Comparison of ENCODE assay signal across 11 mouse cellular contexts in the genomic region with DNA sequence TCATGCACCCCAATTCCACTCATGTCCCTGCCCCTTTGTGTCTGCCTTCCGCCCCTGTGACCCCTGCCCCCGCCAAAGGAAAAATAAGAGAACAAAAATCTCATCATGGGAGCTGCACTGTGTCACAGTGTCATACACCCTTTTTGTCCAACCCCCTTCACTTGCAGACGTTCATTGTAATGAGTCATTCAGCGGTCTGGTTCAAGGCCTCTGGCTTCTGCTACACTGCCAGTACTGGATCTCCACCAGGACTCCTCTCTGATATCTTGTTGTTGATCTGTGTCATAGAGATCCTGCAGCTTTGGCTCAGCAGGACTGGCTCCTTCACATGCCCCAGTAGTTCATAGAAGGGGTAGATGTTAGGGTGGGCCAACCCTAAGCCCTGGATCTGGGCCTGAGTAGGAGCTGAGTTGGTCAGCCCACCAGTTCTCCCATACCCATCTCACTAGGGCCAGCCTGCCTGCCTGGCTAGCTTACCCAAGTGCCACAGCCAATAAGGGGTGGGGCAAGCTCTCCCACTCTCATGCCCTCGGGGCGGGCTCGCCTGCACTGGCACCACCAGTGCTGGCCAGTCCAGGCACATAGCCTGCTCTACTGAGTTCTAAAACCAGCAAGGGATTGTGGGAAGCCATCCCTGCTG. TPM values are rescaled to one million over a fixed set of nuclear protein-coding genes. Genes with fewer than 3 reads are reported as not detected.
DNase-seq lines count a peak whose midpoint lies in the region; ATAC-seq and TF ChIP-seq lines count a peak whose summit lies in the region.
"Had no signal": no experiment of that assay in that cellular context is flagged by ENCODE, and none has a peak within 500 bp of the region (broad histone marks: within the 10 kb centered on the region; RNA-seq: fewer than 3 reads in every experiment).

No protein-coding gene starts in this region.

- WGBS in hindbrain, embryonic 15.5 days = 77% methylated on average over 7 of the region's 7 CpGs
- WGBS in hindbrain, embryonic 12.5 days = 76% methylated on average over 7 of the region's 7 CpGs
- WGBS in kidney, postnatal 0 days = 69% methylated on average over 7 of the region's 7 CpGs

- ATAC-seq in hindbrain, embryonic 15.5 days (ENCODE audit: low FRiP score, low read depth) = peak; percentile 23; the same call in 1 of the 2 replicates
- ATAC-seq in hindbrain, embryonic 12.5 days (ENCODE audit: low FRiP score) = no peak
- ATAC-seq in kidney, postnatal 0 days (replicated peaks; ENCODE audit: low FRiP score, low read depth) = peak; percentile 25; the same call in 1 of the 2 replicates
- ATAC-seq in granulocyte monocyte progenitor cell, adult 5-6 weeks (replicated peaks; ENCODE audit: poor library complexity, severe bottlenecking) = no peak
- ATAC-seq in megakaryocyte progenitor cell, adult 5-6 weeks (replicated peaks; ENCODE audit: poor library complexity) = no peak

- H3K4me1 ChIP-seq in hindbrain, embryonic 15.5 days (replicated peaks) = no peaks in the 10 kb centered on the region
- no peaks in the 10 kb centered on the region for H3K4me1 ChIP-seq in hindbrain, embryonic 12.5 days
- H3K4me1 ChIP-seq in kidney, postnatal 0 days (replicated peaks; ENCODE audit: insufficient read depth, low read length) = no peaks in the 10 kb centered on the region
- H3K4me1 ChIP-seq: megakaryocyte, embryonic 14.5 days had no signal

- no peak overlapping the region for H3K9ac ChIP-seq in hindbrain, embryonic 15.5 days
- H3K9ac ChIP-seq in hindbrain, embryonic 12.5 days = no peak overlapping the region
- H3K9ac ChIP-seq in kidney, postnatal 0 days (ENCODE audit: low read depth, low read length) = no peak overlapping the region

- intact Hi-C loops in left cerebral cortex, postnatal 25 days (cut with DNase I) = no loop called here

- no peak overlapping the region for H3K4me2 ChIP-seq in hindbrain, embryonic 15.5 days
- H3K4me2 ChIP-seq in hindbrain, embryonic 12.5 days (replicated peaks) = no peak overlapping the region
- H3K4me2 ChIP-seq in kidney, postnatal 0 days (ENCODE audit: low read length) = no peak overlapping the region

- peak; percentile 86 for DNase-seq in 416B (ENCODE audit: low read depth)
- DNase-seq in adrenal gland, postnatal 10 days = peak; percentile 63
- no peak for DNase-seq in kidney, postnatal 0 days (ENCODE audit: low spot score)
- DNase-seq in left cerebral cortex, postnatal 25 days (ENCODE audit: low spot score in 2 of 2) = no peak

- TF ChIP-seq CTCF in kidney, postnatal 0 days (IDR thresholded peaks at IDR 0.05; ENCODE audit: low read depth) = no peak

- no peak overlapping the region for H3K27ac ChIP-seq in hindbrain, embryonic 15.5 days (replicated peaks)
- no peak overlapping the region for H3K27ac ChIP-seq in hindbrain, embryonic 12.5 days
- no peak overlapping the region for H3K27ac ChIP-seq in kidney, postnatal 0 days

- H3K36me3 ChIP-seq in hindbrain, embryonic 15.5 days = no peaks in the 10 kb centered on the region
- H3K36me3 ChIP-seq in hindbrain, embryonic 12.5 days = no peaks in the 10 kb centered on the region
- no peaks in the 10 kb centered on the region for H3K36me3 ChIP-seq in kidney, postnatal 0 days (ENCODE audit: insufficient read depth, low read length)

- H3K27me3 ChIP-seq in hindbrain, embryonic 15.5 days = no peaks in the 10 kb centered on the region
- H3K27me3 ChIP-seq in hindbrain, embryonic 12.5 days = no peaks in the 10 kb centered on the region
- H3K27me3 ChIP-seq in kidney, postnatal 0 days (ENCODE audit: insufficient read depth, low read length) = no peaks in the 10 kb centered on the region

- H3K4me3 ChIP-seq in hindbrain, embryonic 15.5 days = no peak overlapping the region
- no peak overlapping the region for H3K4me3 ChIP-seq in hindbrain, embryonic 12.5 days
- H3K4me3 ChIP-seq in kidney, postnatal 0 days (replicated peaks; ENCODE audit: low read depth, low read length) = no peak overlapping the region
- H3K4me3 ChIP-seq: megakaryocyte, embryonic 14.5 days had no signal

- H3K9me3 ChIP-seq in hindbrain, embryonic 15.5 days = no peaks in the 10 kb centered on the region
- no peaks in the 10 kb centered on the region for H3K9me3 ChIP-seq in hindbrain, embryonic 12.5 days (replicated peaks)
- no peaks in the 10 kb centered on the region for H3K9me3 ChIP-seq in kidney, postnatal 0 days (replicated peaks; ENCODE audit: low read length)
- H3K9me3 ChIP-seq: megakaryocyte, embryonic 14.5 days had no signal

RNA-seq across cellular contexts. Expression of gene Tmem45b, which starts 31.8 kb away (rescaled TPM):
- 0.22 TPM in 1 of 2 replicates, not detected in the other for polyA plus RNA-seq in hindbrain, embryonic 15.5 days (2015; fragmentation: Nextera tagmentation; extraction: Ambion mirVana)
- polyA plus RNA-seq in hindbrain, embryonic 12.5 days (2016; fragmentation: Nextera tagmentation; extraction: Ambion mirVana) = 0.18 and 0.20 TPM in 2 replicates
- total RNA-seq in adrenal gland, postnatal 10 days (2021) = 10 to 100 TPM; 21.0 to 36.7 TPM
- 48.9 and 54.9 TPM in 2 replicates for polyA plus RNA-seq in kidney, postnatal 0 days (2015; fragmentation: Nextera tagmentation; extraction: Ambion mirVana)
- total RNA-seq in granulocyte monocyte progenitor cell, adult 5-6 weeks (2014; fragmentation: Nextera tagmentation) = not detected in 2 replicates
- not detected in 2 replicates for total RNA-seq in granulocyte monocyte progenitor cell, adult 5-6 weeks (2017)
- total RNA-seq in megakaryocyte progenitor cell, adult 5-6 weeks (2015) = not detected in 2 replicates
- not detected in 2 replicates for total RNA-seq in megakaryocyte progenitor cell, adult 5-6 weeks (2017)
- not detected for total RNA-seq in left cerebral cortex, postnatal 25 days (2021)
- total RNA-seq: layer of hippocampus, adult 18-20 months had no signal
- polyA plus RNA-seq: limb, embryonic 14.5 days had no signal

RNA-seq across cellular contexts. Expression of gene Nfrkb, which starts 46.5 kb away (rescaled TPM):
- 25.4 and 29.9 TPM in 2 replicates for polyA plus RNA-seq in hindbrain, embryonic 15.5 days (2015; fragmentation: Nextera tagmentation; extraction: Ambion mirVana)
- 28.2 and 29.1 TPM in 2 replicates for polyA plus RNA-seq in hindbrain, embryonic 12.5 days (2016; fragmentation: Nextera tagmentation; extraction: Ambion mirVana)
- total RNA-seq in adrenal gland, postnatal 10 days (2021) = 10 to 100 TPM; 19.1 to 30.3 TPM
- polyA plus RNA-seq in kidney, postnatal 0 days (2015; fragmentation: Nextera tagmentation; extraction: Ambion mirVana) = 14.4 and 18.2 TPM in 2 replicates
- total RNA-seq in granulocyte monocyte progenitor cell, adult 5-6 weeks (2014; fragmentation: Nextera tagmentation) = 31.6 and 40.8 TPM in 2 replicates
- total RNA-seq in granulocyte monocyte progenitor cell, adult 5-6 weeks (2017) = 20.9 and 24.8 TPM in 2 replicates
- total RNA-seq in megakaryocyte progenitor cell, adult 5-6 weeks (2015) = 10.8 and 22.7 TPM in 2 replicates
- 18.5 and 24.5 TPM in 2 replicates for total RNA-seq in megakaryocyte progenitor cell, adult 5-6 weeks (2017)
- 10 to 100 TPM; 25.5 to 27.1 TPM for total RNA-seq in left cerebral cortex, postnatal 25 days (2021)

Comparison
In these comparisons a context has a peak if more than half of its experiments do, and no peak if none do; other contexts are left out.
1. ATAC-seq: peak in hindbrain, embryonic 15.5 days (single experiment) and kidney, postnatal 0 days (single experiment); none in hindbrain, embryonic 12.5 days (single experiment), granulocyte monocyte progenitor cell, adult 5-6 weeks (single experiment) and megakaryocyte progenitor cell, adult 5-6 weeks (single experiment).
2. DNase-seq: peak in 416B (single experiment) and adrenal gland, postnatal 10 days (single experiment); none in kidney, postnatal 0 days (single experiment) and left cerebral cortex, postnatal 25 days (0 of 2).
3. RNA of gene Tmem45b, which starts 31.8 kb away (total RNA-seq): 21.0 to 36.7 TPM in adrenal gland, postnatal 10 days; not detected in left cerebral cortex, postnatal 25 days, not detected in granulocyte monocyte progenitor cell, adult 5-6 weeks and not detected in megakaryocyte progenitor cell, adult 5-6 weeks; every median in the first group is over 10 times any median in the second.